Mouse (Mus musculus) testis, postnatal 14 days (tissue): ENCODE data around the gene Pih1d1.
"Not testable (repeated sequence)": the region's sequence is repeated elsewhere in the genome, so short reads cannot be mapped to it uniquely, and the experiment has no call there.

Experiments used
- DNase-seq: peaks from one replicate; pipeline ENCODE4 v3.0.0; 2021; ENCODE audit warnings: low spot score

Gene Pih1d1

DNA sequence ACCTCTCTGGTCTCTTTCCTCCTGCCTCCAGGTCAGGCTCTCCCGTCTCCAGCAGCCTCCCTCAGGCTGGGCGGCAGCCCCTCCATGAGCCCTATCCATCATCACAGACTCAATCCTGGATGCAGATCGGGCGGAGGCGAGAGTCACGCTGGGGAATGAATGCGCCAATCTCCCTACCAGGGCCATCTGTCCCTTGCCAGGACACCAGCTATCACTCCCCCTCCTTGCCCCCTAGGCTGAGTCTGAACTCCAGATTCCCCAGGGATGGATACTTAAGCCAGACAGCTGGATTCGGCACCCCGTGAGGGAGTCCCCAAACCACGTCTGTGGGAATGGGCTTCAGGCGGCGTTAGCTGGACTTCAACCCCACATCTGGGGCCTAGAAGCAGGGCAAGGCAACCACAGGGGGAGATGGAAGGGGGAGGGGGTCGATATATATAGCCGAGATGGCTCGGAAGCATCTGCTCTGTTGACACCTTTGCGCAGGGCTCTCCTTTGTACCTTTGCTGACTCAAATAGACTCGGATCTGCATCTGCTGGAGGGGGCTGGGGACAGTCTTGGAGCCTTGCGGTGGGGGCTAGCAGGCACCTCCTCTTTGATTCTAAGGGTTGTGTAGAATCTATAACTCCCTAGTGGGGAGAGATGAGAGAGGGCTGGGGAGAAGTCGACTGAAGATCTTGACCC, 13.8 kb downstream of the Pih1d1 start:
- DNase-seq = no peak

DNA sequence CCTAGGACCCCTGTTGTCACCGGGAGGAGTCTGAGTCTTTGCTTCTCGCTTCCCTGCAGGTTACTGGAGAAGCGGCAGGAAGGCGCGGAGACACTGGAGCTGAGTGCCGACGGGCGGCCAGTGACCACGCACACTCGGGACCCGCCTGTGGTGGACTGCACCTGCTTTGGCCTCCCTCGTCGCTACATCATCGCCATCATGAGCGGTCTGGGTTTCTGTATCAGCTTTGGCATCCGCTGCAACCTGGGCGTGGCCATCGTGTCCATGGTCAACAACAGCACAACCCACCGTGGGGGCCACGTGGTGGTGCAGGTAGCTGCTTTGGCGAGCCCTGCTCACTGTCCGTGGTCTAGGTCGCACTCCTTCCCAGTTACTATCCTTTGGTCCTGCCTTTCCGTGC, 14.6 kb downstream of the Pih1d1 start:
- no peak for DNase-seq

DNA sequence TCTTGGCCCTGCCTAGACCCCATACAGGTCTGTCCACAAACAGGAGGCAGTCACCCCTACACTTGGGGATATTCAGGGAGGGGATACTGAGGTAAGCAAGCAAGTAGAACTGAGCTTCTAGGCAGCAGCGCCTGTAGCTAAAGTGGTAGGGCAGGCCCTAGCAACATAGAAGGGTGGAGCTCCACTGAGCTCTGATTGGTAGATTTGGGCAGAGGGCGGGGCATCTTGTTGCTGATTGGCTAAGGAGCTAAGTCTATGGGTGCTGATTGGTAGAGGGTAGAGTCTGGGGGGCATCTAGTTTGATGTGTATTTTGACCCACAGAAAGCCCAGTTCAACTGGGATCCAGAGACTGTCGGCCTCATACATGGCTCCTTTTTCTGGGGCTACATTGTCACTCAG, 15.4 kb downstream of the Pih1d1 start:
- DNase-seq = no peak

DNA sequence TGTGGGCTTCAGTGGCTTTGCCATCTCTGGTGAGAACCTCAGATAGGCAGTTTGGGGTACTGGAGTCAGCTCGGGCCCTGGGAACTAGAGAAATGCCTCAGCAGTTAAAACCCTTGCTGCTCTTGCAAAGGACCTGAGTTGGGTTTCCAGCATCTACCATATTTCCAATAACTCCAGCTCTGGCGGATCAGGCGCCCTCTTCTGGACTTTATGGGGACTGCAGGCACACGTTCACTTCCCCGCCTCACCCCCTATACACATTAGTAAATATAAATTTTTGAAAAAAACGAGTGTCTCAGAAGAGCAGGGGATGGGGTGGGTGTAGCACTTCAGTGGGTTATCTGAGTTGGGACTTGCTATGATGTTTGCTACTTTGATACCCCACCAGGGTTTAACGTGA, 18.9 kb downstream of the Pih1d1 start:
- no peak for DNase-seq

DNA sequence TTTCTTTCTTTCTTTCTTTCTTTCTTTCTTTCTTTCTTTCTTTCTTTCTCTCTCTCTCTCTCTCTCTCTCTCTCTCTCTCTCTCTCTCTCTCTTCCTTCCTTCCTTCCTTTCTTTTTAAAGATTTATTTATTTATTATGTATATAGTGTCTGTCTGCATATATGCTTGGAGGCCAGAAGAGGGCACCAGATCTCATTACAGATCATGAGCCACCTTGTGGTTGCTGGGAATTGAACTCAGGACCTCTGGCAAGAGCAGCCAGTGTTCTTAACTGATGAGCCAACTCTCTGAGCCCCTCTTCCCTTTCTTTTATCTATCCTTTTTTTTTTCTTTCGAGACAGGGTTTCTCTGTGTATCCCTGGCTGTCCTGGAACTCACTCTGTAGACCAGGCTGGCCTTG, 19.7 kb downstream of the Pih1d1 start:
- DNase-seq = not testable (repeated sequence)

DNA sequence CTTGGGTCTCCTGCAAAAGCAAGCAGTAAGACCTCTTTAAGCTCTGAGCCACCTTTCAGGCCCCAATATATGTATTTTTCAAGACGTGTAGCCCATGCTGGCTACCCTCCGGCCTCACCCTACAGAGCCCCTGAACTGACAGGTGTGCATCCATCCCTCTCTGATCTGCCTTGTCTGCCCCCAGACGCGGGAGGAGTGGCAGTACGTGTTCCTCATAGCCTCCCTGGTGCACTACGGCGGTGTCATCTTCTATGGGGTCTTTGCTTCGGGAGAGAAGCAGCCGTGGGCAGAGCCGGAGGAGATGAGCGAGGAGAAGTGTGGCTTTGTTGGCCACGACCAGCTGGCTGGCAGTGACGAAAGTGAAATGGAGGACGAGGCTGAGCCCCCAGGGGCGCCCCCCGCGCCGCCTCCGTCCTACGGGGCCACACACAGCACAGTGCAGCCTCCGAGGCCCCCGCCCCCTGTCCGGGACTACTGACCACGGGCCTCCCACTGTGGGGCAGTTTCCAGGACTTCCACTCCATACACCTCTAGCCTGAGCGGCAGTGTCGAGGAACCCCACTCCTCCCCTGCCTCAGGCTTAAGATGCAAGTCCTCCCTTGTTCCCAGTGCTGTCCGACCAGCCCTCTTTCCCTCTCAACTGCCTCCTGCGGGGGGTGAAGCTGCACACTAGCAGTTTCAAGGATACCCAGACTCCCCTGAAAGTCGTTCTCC, 20.6 kb downstream of the Pih1d1 start:
- DNase-seq = peak; percentile 77

DNA sequence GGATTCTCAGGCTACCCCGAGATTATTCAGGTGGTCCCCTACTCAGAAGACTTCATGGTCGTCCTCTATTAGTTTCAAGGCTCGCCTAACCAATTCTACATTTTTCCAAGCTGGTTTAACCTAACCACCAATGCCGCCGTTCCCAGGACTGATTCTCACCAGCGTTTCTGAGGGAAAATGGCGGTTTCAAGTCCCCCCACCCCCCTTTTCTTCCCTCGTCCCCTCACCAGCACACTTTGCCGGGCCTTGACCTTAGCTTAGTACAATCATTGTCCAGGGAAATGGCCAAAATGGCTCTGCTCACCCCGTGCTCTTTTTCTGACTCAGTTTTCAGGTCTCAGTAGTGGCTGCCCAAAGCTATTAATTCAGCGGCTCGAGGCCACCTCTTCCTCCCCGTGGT, 21.3 kb downstream of the Pih1d1 start:
- DNase-seq = no peak

DNA sequence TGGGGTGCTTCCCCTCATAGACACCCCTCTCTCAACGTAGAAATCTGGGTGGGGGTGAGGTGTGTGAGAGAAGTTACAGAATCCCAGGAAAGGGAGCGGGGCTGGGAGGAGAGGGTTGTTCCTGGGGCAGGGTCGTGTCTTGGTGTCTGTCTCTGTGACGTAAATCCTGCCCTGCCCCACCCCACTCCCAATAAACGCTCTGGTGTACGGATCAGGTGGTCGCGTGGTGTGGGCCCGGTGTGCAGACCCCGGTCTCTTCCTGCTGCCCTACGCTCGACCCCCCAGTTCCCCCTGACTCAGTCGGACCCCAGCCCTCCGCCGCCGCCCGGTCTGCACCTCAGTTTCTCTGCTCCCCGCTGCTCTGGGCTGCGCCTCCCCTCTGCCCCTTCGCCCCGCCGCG, 21.8 kb downstream of the Pih1d1 start:
- no peak for DNase-seq

DNA sequence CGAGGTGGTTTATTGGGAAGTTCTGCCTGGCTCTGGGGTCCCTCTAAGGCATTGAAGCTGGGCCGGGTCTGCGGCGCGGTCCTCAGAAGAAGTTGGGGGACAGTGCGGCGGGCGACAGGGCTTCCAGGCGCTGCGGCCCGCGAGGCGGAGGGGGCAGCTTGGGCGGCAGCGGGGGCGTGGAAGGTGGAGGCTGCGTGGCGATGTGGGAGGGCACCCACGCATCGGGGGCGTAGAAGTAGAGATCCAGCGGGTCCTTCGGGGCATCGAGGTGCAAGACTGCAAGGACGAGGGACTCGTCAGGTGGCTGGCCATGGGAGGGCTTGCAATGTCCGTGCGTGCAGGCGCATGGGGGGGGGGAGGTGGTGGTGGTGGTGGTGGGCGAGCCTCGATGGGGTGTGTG, 22.3 kb downstream of the Pih1d1 start:
- no peak for DNase-seq

DNA sequence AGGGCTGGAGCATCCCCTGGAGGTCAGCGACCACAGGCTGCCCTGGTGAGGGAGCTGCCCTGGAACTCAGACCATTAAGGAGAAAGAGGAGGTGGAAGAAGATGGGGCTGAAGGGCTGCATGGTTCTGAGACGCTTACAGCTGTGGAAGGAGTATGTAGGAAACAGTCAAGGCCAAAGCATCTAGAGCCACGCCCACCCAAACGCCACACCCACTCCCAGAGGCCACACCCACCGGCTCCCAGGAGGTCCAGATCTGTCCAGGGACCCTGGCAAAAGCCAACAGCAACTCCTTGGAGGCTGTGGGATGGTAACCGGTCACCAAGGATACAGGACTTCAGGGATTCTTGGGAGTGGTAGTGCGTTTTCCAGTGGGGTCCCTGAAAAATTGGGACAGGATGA, 24.4 kb downstream of the Pih1d1 start:
- DNase-seq = no peak

DNA sequence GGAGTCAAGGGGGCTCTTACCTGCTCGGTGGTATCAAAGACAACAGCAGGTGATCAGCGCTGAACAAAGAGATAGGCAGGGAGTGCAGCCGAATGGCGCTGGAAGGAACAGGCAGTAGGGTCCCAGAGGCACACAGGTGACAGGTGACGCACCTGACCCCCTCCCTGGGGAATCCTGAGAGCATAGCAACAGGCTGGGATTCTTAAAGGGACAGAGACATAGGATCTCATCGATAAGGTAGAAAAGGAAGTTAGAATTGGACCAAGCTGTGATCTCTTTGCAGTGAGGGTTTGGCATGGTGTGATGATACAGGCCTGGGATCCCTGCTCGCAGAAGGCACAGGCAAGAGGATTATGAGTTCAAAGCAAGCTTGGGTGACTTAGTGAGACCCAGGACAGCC, 25.4 kb downstream of the Pih1d1 start, which contains the start of gene Gfy:
TSS of gene Gfy (minus strand) at position 101 of the 400 bp plus-strand sequence.
- DNase-seq = no peak

DNA sequence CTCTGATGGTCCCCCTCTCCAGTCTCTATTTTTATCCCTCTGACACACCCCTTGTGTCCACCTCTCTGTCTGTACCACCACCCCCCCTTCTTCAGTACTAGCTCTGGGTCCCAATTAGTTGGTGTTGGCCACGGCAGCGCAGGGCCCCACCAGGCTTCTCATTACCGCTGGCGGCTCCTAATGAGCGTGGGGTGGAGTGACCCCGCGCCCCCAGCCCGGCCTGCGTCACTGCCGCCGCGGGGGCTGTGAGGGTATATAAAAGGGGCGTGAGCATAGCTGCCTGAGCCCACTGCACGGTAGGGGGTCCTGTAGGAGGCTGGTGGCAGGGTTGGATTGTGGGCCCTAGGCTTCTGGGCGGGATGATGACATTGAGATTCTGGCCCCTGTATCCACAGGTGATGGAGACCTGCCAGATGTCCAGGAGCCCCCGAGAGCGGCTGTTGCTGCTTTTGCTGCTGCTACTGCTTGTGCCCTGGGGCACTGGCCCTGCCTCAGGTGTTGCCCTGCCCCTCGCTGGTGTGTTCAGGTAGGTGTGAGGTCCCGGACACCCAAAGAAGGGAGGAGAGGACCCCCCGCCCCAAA, 26.9 kb downstream of the Pih1d1 start, which contains the start of gene Pth2:
TSS of gene Pth2 (plus strand) at position 100 of the 582 bp plus-strand sequence.
- no peak for DNase-seq

DNA sequence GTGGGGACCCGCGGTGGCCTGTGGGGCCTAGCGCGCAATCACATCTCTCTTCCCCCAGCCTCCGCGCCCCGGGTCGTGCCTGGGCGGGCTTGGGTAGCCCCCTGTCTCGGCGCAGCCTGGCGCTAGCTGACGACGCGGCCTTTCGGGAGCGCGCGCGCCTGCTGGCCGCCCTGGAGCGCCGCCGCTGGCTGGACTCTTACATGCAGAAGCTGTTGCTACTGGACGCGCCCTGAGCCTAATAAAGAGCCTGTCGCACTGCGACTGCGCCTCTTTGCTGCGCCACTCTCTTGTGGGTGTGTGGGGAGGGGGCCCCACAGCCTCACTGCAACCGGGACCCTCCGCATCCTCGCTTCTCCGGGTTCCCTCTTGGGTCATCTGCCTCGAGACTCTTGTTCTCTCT, 27.4 kb downstream of the Pih1d1 start:
- DNase-seq = peak; percentile 69

DNA sequence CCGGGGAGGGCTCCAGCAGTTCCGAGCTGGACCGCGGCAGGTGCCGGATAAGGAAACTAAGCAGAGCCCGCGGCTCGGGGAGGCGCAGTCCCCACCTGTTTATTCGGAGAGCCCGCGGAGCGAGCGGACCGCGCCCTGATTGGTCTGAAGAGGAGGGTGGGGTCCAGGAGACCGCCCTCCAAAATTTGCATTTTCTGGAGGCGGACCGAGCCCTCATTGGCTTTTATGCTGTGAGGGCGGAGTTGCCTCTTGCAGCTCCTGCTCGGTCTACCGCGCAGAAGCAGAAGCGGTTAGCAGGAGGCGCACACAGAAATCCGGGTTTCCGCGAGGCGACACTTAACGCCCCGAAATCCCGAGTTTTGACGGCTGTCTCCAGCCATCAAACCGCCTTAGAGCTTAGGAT, 28.1 kb downstream of the Pih1d1 start:
- DNase-seq = peak; percentile 91

DNA sequence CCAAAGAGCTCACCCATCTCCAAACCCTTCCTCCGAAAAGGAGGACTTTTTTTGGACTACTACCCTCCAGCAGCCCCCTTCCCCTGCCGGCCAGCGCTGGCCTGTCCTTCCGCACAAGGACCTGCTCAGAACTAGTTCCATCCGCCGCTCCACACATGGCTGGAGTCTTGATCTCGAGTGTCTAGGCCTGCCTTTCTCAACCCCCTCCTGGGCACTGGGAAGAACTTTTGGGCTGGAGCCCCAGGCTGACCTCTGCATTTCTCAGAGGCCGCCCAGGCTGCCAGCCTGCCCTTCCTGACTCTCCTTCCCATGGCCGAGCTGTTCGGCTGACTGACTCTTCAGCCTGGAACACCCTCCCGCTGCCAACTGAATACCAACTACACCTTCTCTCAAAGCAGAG, 28.5 kb downstream of the Pih1d1 start:
- no peak for DNase-seq

DNA sequence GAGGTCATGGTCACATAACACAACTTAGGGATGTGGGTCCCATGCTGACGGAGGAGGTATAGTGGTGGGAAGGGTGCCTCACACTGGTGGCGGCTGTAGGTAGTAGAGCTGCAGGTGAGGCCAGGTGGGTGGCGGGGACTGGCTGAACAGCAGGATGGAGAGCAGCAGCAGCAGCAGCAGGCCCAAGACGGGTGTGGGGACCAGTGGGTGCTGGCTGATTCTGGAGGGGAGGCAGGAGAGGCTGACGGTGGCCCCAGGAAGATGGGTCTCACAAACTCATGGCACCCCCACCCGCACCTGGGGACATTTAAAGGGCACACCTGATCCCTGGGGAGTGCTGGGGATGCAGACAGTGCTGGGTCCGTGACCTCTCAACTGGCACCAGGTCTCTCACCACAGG, 29.6 kb downstream of the Pih1d1 start:
- DNase-seq = no peak

DNA sequence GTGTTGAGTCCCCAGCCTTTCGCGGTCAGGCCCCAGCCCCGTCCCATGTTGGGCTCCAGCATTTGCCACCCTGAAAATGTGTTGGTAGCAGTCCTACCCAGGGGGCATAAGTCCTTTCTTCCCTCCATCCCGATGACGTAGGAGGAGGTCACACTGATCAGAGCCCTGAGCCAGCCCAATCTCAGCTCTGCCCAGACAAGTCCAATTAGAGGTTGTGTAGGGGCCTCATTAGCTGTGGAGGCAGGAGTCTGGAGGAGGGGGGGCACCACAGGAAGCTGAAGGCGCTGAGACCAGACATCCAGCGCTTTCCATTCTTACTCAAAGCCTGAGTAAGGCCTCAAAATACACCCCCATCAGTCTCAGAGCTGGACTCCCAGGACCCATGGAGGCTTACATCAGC, 31.8 kb downstream of the Pih1d1 start:
- no peak for DNase-seq

DNA sequence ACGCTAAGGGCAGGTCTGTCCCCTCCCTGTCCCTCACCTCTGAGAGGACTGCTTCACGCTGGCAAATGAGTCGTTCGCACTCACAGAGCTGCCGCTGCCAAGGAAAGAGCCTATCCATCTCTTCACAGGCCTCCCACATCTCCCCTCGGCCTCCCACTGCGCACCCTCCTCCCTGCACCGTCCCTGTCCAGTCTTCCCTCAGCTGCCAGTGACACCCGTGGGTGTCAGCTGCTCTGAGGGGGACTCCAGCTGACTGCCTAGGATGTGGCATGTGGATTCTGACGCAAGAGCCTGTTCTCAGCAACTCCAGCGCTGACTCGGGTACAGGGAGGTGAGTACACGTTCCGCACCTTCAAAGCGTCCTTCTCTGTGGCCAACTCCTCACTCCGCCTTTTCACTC, 35.5 kb downstream of the Pih1d1 start:
- no peak for DNase-seq

DNA sequence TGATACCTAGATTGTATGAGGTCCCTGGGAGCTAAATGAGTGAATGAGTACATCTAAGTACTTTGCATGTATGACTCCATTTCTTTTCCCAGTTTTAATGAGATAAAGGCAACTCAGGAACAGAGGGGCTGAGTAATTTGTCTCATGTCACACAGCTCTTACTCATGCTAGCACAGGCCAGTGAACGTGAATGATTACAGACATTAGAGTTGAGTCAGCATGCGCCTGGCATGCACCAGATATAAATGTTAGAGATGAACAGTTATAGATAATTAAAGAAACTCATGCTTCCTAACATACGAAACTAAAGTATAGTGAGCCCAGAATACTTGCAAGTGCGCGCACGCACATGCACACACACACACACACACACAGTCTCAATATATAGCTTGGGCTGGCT, 36.1 kb downstream of the Pih1d1 start:
- DNase-seq = no peak

DNA sequence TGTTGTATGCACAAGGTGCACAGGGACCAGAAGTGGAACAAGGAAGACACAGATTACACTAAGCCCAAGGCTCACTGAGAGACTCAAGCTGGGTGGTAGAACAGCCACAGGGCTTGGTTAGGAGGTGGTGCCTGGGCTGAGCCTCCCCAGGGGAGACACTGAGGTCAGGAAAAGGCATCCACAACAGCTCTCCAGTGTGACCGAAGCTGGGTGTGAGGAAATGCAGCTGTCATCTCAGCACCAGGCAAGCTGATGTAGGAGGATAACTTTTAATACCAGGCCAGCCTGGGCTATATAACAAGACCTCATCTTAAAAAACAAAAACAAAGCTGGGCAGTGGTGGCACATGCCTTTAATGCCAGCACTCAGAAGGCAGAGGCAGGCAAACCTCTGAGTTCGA, 37.1 kb downstream of the Pih1d1 start:
- DNase-seq = no peak

DNA sequence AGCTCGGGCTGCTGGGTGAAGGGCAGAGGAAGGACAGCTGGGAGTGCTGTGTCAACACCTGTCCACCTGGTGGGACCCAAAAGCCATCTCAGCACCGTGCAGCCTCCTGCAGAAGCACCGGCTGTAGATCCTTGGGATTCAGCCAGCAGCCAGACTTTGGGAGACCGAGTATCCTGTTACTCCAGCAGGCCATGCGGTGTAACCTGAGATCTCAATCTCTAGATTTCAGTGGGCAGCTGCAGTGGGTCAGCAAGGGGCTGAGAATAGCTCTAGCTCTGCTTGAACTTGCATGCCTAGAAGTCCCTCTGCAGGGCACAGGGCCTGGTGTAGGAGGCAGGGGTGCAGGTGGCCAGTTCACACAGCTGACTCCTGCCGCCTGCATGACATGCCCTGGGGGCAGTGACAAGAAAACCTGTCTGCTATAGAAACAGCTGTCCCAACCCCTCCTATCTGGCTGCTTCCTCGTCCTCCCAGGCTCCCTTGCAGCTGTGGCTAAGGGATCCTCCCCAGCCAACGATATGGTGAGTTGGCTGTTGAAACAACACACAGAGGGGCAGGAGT, 37.8 kb downstream of the Pih1d1 start:
- DNase-seq = no peak

DNA sequence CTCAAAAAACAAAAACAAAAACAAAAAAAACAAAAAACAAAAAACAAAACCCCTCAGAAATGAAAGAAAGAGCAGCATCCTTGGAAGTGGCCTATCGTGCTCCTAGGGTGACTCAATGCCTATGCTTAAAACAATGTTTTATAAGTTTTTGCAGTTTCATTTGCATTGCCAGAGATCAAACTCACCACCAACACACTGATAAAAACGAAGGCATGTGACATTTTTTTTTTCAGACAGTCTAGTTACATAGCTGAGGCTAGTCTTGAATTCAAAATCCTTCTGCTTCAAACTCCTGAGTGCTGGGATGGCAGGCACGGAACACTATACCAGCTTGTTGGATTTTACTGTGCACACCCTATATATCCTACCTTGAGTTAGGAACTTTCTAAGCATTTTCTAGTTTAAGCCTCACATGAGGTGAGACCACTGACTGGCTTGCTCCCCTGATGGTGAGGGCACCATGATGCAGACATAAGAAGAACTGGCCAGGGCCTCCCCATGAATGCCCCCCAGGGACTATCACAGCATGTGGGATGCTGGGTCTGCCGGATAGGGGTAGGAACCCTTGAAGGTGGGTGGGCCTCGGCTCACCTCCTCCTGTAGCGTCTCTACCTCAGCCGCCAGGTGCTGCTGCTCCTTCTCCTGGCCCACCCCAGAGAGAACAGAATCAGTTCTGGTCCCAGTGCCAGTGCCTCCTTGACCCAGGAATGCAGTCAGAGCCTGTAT, 38.6 kb downstream of the Pih1d1 start:
- no peak for DNase-seq
